Mouse (Mus musculus) cortical plate, adult 2 months (tissue): ENCODE measurements at regions not wholly inside any gene's neighbourhood (a gene's known extent, or its start where the extent isn't known, plus 50 kb on each side); places are given as distances from the start of the nearest gene placed in this dataset.

Experiments
- H3K27ac ChIP-seq: fragments of 200-500 bp; 2 replicates; pipeline ENCODE4 v1.5.1; 2012; ENCODE audit warnings: low read length, control low read depth, inconsistent platforms; ENCODE audit not compliant: insufficient read depth
- H3K4me1 ChIP-seq: fragments of 200-500 bp; 2 replicates; pipeline ENCODE4 v1.6.1; 2011; ENCODE audit warnings: low read length; ENCODE audit not compliant: control insufficient read depth, insufficient read depth
- H3K4me3 ChIP-seq: fragments of 200-500 bp; 2 replicates; pipeline ENCODE4 v1.5.1; 2011; ENCODE audit warnings: mild to moderate bottlenecking, low read length, control low read depth; ENCODE audit not compliant: insufficient read depth
- CTCF ChIP-seq: fragments of 200-500 bp; IDR thresholded peaks from 2 replicates; pipeline ENCODE4 v1.5.1; 2011; ENCODE audit warnings: mild to moderate bottlenecking, control low read depth, low read length; ENCODE audit not compliant: insufficient read depth; ENCODE audit errors: extremely low read depth
- POLR2A ChIP-seq: fragments of 200-500 bp; IDR thresholded peaks from 2 replicates; pipeline ENCODE4 v1.6.1; 2011; ENCODE audit warnings: mild to moderate bottlenecking, low read length, control low read depth; ENCODE audit not compliant: insufficient read depth; ENCODE audit errors: extremely low read depth

- TF ChIP-seq POLR2A (no peak), CTCF (no peak)
- Histone ChIP-seq H3K4me3 (no peak overlapping the region), H3K4me1 (peaks cover 2% of the 10 kb centered on the region; the same call in 1 of the 2 replicates), H3K27ac (no peak overlapping the region)
These were observed 137.7 kb downstream of the Ipmk start for GRCm38 (mm10) chr10:71485063-71485762.

- no peak for TF ChIP-seq POLR2A
- no peak for TF ChIP-seq CTCF
- Histone ChIP-seq H3K27ac (no peak overlapping the region), H3K4me1 (peaks cover 2% of the 10 kb centered on the region; the same call in 1 of the 2 replicates), H3K4me3 (no peak overlapping the region)
These were observed 142.2 kb downstream of the Ipmk start for GRCm38 (mm10) chr10:71489791-71490190.

GRCm38 (mm10) chr10:71502096-71502495 lies 154.5 kb downstream of the Ipmk start:
- no peak overlapping the region for H3K4me3 ChIP-seq
- H3K27ac ChIP-seq: no peak overlapping the region
- TF ChIP-seq CTCF: no peak
- TF ChIP-seq POLR2A: no peak
- no peaks in the 10 kb centered on the region for H3K4me1 ChIP-seq

- Histone ChIP-seq H3K4me3 (no peak overlapping the region), H3K4me1 (no peaks in the 10 kb centered on the region), H3K27ac (no peak overlapping the region)
- no peak for TF ChIP-seq POLR2A
- TF ChIP-seq CTCF: no peak
These were observed 156.7 kb downstream of the Ipmk start for GRCm38 (mm10) chr10:71504219-71504618.

GRCm38 (mm10) chr10:71525290-71525689 lies 177.7 kb downstream of the Ipmk start:
- TF ChIP-seq POLR2A (no peak), CTCF (no peak)
- no peak overlapping the region for H3K27ac ChIP-seq
- H3K4me3 ChIP-seq: no peak overlapping the region
- H3K4me1 ChIP-seq: no peaks in the 10 kb centered on the region

- H3K4me1 ChIP-seq: no peaks in the 10 kb centered on the region
- H3K27ac ChIP-seq: no peak overlapping the region
- no peak overlapping the region for H3K4me3 ChIP-seq
- TF ChIP-seq CTCF (no peak), POLR2A (no peak)
These were observed 186.2 kb downstream of the Ipmk start for GRCm38 (mm10) chr10:71533759-71534158.

GRCm38 (mm10) chr10:71545489-71545888 lies 197.9 kb downstream of the Ipmk start:
- Histone ChIP-seq H3K4me1 (no peaks in the 10 kb centered on the region), H3K4me3 (no peak overlapping the region), H3K27ac (no peak overlapping the region)
- TF ChIP-seq POLR2A: no peak
- no peak for TF ChIP-seq CTCF

GRCm38 (mm10) chr10:71546507-71546906 lies 198.9 kb downstream of the Ipmk start:
- Histone ChIP-seq H3K4me3 (no peak overlapping the region), H3K4me1 (no peaks in the 10 kb centered on the region), H3K27ac (no peak overlapping the region)
- no peak for TF ChIP-seq CTCF
- no peak for TF ChIP-seq POLR2A

- no peaks in the 10 kb centered on the region for H3K4me1 ChIP-seq
- no peak overlapping the region for H3K27ac ChIP-seq
- H3K4me3 ChIP-seq: no peak overlapping the region
- TF ChIP-seq POLR2A (no peak), CTCF (no peak)
These were observed 236.2 kb downstream of the Ipmk start for GRCm38 (mm10) chr10:71583716-71584115.

- TF ChIP-seq POLR2A (no peak), CTCF (no peak)
- no peak overlapping the region for H3K27ac ChIP-seq
- H3K4me3 ChIP-seq: no peak overlapping the region
- no peaks in the 10 kb centered on the region for H3K4me1 ChIP-seq
These were observed 251.0 kb downstream of the Ipmk start for GRCm38 (mm10) chr10:71598515-71598914.
